Mouse (Mus musculus) lung, postnatal 36 days (tissue): ENCODE data around the gene Srek1.
A peak's percentile ranks its signal among the peaks of the same experiment; 100 is the strongest.

Source experiments
- DNase-seq: peaks from one replicate; pipeline ENCODE4 v3.0.0; 2022; ENCODE audit warnings: mixed read lengths

Gene Srek1

GRCm38 (mm10) chr13:103774119-103774757, at the start of gene Srek1:
Gene Srek1, minus strand, starts transcription at chr13:103774608.
- peak; percentile 93 for DNase-seq

DNA sequence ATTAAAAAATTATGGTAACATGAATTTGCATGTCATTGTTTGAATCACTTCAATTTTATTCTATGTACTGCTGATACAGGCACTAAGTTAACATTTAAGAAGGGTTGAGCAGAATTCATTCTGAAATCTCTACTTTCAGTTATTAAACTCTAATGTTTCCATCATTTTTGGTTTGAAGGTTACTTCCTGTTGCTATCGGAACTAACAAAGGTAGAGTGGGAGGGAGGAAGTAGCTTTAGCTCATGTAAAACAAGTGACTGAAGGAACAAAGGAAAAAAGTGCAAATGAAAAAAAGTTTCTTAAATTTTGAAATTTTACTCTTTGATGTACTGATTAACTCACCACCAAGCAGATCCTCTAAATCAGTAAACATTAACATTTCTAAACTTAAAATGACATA, 47.9 kb upstream of the Srek1 start:
- DNase-seq: no peak

- no peak for DNase-seq
Observed at GRCm38 (mm10) chr13:103819377-103819776, 45.0 kb upstream of the Srek1 start.

GRCm38 (mm10) chr13:103817935-103818334, 43.5 kb upstream of the Srek1 start:
- DNase-seq: no peak

DNA sequence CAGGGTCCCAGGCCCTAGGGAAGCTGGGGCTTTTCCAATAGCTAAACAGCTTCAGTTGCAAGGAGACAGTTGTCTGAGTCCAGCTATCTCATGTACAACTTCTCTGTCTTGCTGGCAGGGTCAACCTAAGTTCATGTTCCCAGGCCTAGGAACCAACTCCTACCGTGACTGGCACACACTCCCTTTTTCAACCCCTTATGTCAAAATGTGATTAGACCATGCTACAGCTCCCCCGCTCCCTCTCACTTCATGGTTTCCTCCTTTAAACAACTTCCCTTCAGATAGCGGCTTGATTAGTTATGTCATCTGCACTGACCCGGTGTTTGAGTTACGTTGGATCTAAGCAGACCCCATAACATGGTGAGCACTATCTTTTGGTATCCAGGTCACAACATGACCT, 33.1 kb upstream of the Srek1 start:
- DNase-seq: no peak

GRCm38 (mm10) chr13:103806210-103806851, 31.9 kb upstream of the Srek1 start:
- DNase-seq: no peak

DNA sequence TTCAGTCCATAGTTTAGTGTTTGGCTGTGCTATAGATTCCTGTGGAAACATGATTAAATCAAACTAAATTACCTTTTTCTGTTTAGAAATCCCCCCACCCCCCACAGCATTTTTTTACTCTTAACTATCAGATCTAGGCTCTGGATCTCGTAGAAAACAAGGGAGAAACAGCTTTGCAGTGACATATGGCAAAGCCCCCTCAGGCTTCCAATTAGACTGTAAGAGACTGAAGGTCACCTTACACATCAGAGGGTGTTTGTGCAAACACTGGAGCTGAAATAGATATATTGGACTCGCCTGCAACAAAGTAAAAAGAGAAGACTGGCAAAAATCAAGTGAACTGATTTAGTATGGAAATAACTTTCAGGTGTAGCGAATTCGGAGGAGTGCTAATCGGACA, 29.3 kb upstream of the Srek1 start:
- DNase-seq: no peak

DNA sequence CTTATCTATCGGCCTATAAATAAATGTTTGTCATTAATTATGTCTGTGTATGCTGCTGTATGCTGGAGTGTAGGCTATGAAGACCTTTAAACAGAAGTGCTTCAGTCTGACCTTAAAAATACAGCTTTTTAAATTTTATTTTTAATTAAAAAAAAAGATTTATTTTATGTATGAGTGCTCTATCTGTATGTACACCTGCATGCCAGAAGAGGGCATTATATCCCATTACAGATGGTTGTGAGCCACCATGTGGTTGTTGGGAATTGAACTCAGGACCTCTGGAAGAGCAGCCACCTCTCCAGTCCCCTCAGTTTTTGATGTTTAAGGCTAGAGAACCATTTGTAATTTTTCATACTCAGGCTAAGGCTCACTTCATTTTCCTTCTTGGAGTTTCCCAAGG, 26.6 kb upstream of the Srek1 start:
- no peak for DNase-seq

GRCm38 (mm10) chr13:103794688-103795543, 20.5 kb upstream of the Srek1 start:
- no peak for DNase-seq

DNA sequence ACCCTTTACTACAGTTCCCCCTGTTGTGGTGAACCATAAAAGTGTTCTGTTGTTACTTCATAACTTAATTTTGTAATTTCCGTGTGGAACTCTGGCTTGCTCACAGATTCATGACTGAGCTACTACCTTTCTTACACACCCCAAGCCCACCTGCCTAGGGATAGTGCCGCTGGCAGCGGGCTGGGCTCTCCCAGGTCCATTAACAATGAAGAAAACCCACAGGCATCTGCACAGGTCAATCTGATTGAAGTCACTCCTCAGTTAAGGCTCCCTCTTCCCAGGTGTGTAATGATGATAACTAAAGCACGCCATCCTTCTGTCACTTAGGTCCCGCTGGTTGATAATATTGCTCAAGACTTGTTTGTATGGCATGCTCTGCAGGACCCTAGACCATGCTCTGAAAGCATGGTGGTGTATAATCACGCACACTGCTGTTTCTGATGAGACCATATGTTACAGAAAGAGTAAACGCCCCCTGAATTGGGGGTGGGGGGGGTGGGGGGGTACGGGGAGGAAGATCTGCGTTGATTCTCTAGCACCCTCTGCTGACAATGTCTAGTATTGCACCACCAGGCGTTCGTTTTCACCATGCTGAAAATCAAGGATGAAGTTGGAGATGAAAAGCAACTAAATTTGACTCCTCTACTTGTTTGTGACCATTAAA, 5.6 kb upstream of the Srek1 start:
- DNase-seq: peak; percentile 59

DNA sequence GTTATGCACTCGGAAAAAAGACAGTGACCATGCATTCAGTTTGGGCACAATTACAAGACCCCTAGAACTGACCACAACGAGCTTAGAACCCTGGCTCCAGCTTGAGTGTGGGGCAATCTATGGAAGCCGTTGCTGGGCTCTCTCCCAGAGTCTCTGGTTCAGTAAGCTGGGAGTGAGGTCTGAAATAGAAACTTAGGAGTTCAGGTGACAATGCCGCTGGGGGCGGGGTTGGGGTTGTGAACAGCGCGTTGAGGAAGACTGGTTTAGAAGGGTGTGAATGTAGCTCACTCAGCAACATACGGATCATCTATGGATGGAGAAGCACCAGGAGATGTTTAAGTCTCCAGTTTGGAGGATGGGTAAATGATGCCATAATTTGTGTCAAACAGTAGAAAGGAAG, 2.7 kb upstream of the Srek1 start:
- DNase-seq: no peak

- DNase-seq: no peak
Observed at GRCm38 (mm10) chr13:103773407-103774118, 845 bp downstream of the Srek1 start.

GRCm38 (mm10) chr13:103772917-103773316, 1.5 kb downstream of the Srek1 start:
- DNase-seq: no peak

GRCm38 (mm10) chr13:103770821-103771220, 3.6 kb downstream of the Srek1 start:
- peak; percentile 6 for DNase-seq

GRCm38 (mm10) chr13:103767935-103768334, 6.5 kb downstream of the Srek1 start:
- no peak for DNase-seq

GRCm38 (mm10) chr13:103763640-103764039, 10.8 kb downstream of the Srek1 start:
- DNase-seq: no peak

DNA sequence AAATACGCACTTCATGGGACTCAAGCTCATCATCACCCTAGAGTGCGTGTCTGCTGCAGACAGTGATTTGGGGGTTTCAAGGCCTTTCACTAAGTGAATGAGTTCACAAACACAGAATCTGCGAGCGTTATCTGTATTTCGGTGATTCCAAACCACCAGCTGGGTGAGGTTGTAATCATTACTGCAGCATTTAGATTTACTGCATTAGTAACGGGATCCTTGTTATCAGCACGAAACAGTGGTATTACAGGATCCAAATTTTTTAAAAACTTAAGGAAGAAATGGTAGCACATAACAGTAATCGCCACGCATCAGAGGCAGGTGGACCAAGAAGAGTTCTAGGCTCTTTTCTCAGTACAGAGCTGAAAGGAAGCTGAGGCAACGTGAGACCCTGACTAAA, 12.4 kb downstream of the Srek1 start:
- no peak for DNase-seq

- DNase-seq: peak; percentile 81
Observed at GRCm38 (mm10) chr13:103751421-103751820, 23.0 kb downstream of the Srek1 start.

GRCm38 (mm10) chr13:103745688-103746087, 28.7 kb downstream of the Srek1 start:
- no peak for DNase-seq

- DNase-seq: no peak
Observed at GRCm38 (mm10) chr13:103745160-103745559, 29.2 kb downstream of the Srek1 start.

DNA sequence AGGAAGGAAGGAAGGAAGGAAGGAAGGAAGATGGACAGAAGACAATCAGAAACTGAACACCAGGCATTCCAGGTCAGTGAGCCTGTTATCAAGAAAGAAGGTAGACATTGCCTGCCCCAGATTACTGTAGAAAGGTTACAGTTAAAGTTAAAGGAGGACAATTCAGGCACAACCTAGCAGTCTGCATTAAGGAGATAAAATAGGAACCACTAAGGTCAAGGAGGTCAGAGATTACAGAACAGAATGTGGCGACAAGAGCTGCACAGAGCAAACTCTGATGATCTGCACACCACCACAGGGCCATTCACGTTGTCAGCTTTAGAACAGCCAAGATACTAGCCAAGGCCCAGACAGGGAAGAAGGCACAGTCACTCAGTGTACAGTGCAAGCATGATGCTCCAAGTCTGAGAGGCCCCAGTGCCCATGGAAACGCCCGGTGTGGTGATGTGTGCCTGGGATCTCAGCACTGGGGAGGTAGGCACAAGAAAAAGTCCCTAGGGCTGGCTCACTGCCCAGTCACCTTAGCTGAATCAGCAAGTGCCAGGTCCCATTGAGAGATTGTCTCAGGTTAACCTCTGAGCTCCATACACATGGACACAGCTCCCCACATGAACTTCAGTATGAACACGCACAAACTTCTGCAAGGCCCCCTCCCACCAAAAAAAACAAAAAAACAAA, 38.9 kb downstream of the Srek1 start:
- DNase-seq: no peak

DNA sequence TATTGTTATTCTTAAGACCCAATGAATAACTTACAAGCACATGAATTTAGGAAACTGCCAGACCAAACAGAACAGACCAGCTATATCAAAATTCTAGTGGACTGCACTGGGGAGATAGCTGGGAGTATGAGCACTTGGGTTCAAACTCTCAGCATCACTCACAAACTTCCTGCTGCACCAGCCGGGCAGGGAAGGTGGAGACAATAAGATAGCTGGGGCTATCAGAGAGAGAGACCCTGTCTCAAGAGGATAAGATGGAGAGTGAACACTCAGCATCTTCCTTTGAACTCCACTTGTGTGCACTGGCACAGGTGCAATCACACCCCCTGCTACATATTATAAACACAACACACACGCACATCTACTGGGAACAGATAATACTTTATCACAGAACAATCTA, 47.5 kb downstream of the Srek1 start:
- DNase-seq: no peak
